ENCODE assay signal across 9 mouse cellular contexts in genomic region chr7:37360171-37360570, GRCm38 (mm10).
DNase-seq lines count a peak whose midpoint lies in the region; ATAC-seq and TF ChIP-seq lines count a peak whose summit lies in the region.
"Had no signal": no experiment of that assay in that cellular context is flagged by ENCODE, and none has a peak within 500 bp of the region (broad histone marks: within the 10 kb centered on the region; RNA-seq: fewer than 3 reads in every experiment).

No protein-coding gene starts in this region.

- intact Hi-C loops in heart, adult 2 months (cut with DNase I): no loop called here
- intact Hi-C loops in heart, postnatal 25 days (cut with DNase I): no loop called here

- no peaks in the 10 kb centered on the region for H3K27me3 ChIP-seq in heart, adult 2 months (ENCODE audit: control insufficient read depth, insufficient read depth, low read length)
- H3K27me3 ChIP-seq: neural tube, embryonic 12.5 days had no signal

- peak; percentile 91 for TF ChIP-seq CTCF in heart, adult 2 months (IDR thresholded peaks at IDR 0.05)

- no peak for TF ChIP-seq POLR2A in heart, adult 2 months (IDR thresholded peaks at IDR 0.05; ENCODE audit: insufficient read depth, low read depth, low read length)

- no peaks in the 10 kb centered on the region for H3K4me1 ChIP-seq in heart, adult 2 months (ENCODE audit: control insufficient read depth, insufficient read depth, low read length)

- peak in 1 of 2 experiments; percentile 39 for DNase-seq in heart, adult 2 months
- DNase-seq in heart, postnatal 25 days (ENCODE audit: low spot score): no peak
- DNase-seq in right cerebral cortex, postnatal 10 days (ENCODE audit: low spot score in 2 of 2): peak; percentile 43 to 60
- DNase-seq in right cerebral cortex, adult 18-20 months: no peak
- DNase-seq in lung, postnatal 25 days (ENCODE audit: low spot score): peak; percentile 21
- no peak for DNase-seq in spleen, adult 12 weeks (ENCODE audit: low spot score)
- DNase-seq in urinary bladder, adult 18-20 months (ENCODE audit: low spot score in 2 of 2): no peak

- H3K9ac ChIP-seq in heart, adult 2 months (ENCODE audit: low read depth, low read length): no peak overlapping the region
- H3K9ac ChIP-seq: neural tube, embryonic 12.5 days had no signal

- 0 out of 2 replicates have a peak, but pooled peaks have one; percentile 23 for ATAC-seq in common myeloid progenitor, adult 5-6 weeks (replicated peaks; ENCODE audit: low read depth, poor library complexity, severe bottlenecking)

- no peak overlapping the region for H3K27ac ChIP-seq in heart, adult 2 months
- H3K27ac ChIP-seq: neural tube, embryonic 12.5 days had no signal

- H3K79me2 ChIP-seq in heart, adult 2 months (replicated peaks; ENCODE audit: control insufficient read depth, insufficient read depth, low read length): no peaks in the 10 kb centered on the region

- H3K36me3 ChIP-seq in heart, adult 2 months (ENCODE audit: control insufficient read depth, insufficient read depth, low read length): no peaks in the 10 kb centered on the region
- H3K36me3 ChIP-seq: neural tube, embryonic 12.5 days had no signal

- TF ChIP-seq EP300 in heart, adult 2 months (IDR thresholded peaks at IDR 0.05; ENCODE audit: insufficient read depth, low read depth, low read length): no peak

- WGBS in heart, adult 2 months: 13% methylated on average over 3 of the region's 3 CpGs

- no peak overlapping the region for H3K4me3 ChIP-seq in heart, adult 2 months
- H3K4me3 ChIP-seq: neural tube, embryonic 12.5 days had no signal

Comparison
In these comparisons a context has a peak if more than half of its experiments do, and no peak if none do; other contexts are left out.
1. DNase-seq: peak in right cerebral cortex, postnatal 10 days (2 of 2) and lung, postnatal 25 days (single experiment); none in heart, postnatal 25 days (single experiment), right cerebral cortex, adult 18-20 months (single experiment), spleen, adult 12 weeks (single experiment) and urinary bladder, adult 18-20 months (0 of 2).